Mouse (Mus musculus) heart, adult 9 months (tissue): ENCODE data around the gene Ager.

Experiments
- DNase-seq, 2 experiments: peaks; one replicate each; pipeline ENCODE4 v3.0.0; 2022; ENCODE audit warnings: low spot score in 2 of 2

Gene Ager

DNA sequence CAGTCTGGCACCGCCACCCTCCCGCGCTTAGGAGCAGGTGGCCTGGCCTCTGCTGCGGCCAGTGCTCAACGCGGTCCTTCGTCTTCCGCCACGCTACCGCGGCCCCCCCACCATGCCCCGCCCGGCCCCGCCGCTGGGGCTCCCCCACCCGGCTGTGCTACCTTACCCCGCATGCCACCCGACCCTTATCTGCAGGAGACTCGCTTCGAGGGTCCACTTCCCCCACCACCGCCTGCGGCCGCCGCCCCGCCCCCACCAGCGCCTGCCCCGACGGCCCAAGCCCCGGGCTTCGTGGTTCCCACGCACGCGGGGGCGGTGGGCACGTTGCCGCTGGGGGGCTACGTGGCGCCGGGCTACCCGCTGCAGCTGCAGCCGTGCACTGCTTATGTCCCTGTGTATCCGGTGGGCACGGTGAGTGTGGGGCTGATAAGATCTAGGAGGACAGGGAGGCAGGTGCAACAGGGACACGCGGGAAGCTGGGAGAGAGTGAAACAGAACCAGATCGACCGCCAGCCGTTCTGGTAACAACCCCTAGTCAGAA is 33.2 kb downstream of the Ager start:
- DNase-seq = no peak

DNA sequence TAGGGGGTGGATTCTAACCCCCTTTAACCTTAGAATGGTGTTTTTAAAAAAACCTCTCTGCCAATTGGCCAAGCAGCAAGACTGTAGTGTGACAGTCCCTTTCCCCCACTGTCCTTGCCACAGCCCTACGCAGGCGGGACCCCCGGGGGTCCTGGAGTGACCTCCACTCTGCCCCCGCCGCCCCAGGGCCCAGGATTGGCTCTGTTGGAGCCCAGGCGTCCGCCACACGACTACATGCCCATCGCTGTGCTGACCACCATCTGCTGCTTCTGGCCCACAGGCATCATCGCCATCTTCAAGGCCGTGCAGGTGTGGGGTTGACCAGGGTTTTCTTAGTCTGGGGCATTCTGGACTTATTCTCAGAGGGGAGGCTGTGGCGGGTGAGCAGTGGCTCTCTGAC is 34.0 kb downstream of the Ager start:
- no peak for DNase-seq

DNA sequence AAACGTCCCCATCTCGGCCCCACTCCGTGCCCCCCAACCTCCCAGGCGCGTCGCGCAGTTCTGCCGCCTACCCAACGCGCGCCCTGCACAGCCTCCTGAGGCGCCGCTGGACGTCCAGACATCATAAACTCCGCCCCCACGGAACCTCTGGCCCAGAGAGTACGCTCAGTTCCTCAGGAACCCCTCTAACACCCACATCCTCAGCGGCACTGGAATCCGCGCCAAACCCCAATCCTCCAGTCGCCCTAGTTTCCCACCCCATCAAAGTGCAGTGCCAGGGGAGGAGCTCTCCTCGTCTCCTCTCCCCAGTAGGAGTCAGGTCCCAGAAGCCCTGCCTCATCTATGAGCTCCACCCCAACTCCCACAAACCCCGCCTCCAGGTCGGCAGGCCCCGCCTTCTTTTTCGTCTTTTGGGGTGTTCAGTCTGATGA is 34.6 kb downstream of the Ager start:
- DNase-seq = peak; percentile 86 to 89

DNA sequence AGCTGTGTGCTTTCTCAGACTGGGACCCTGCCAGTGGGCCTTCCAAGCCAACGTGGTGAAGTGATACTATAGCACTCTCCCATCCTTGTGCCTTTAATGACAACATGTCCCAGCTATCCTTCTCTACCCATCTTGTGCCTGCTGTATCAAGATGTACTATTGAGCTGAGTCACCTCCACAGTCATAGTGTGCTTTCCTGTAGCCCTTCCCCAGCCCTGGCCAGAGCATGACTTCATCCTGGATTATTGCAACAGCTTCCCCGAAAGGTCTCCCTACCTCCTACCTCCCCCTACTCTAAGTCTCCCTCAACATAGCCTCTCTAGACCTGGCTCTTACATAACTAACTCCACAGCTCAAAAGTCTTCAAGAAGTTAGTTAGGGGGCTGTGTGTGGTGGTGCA is 38.0 kb downstream of the Ager start:
- no peak for DNase-seq

DNA sequence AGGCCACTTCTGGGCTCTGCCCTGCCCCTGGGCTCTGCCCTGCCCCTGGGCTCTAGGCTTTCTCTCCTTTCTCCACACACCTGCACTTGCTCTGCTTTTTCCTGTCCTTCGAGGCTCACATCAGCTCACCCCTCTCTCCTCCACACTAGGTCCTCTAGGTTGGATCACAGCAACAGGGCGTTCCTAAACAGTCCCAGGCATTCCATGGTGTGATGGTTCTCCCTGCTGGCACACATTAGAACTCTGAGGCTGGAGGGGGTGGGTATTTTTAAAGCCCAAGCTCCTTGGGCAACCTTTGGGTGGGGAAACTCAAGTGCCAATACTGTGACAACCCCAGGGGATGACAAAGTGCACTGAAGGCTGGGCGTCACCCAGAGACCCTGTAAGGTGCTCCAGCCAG is 39.8 kb downstream of the Ager start:
- no peak for DNase-seq

DNA sequence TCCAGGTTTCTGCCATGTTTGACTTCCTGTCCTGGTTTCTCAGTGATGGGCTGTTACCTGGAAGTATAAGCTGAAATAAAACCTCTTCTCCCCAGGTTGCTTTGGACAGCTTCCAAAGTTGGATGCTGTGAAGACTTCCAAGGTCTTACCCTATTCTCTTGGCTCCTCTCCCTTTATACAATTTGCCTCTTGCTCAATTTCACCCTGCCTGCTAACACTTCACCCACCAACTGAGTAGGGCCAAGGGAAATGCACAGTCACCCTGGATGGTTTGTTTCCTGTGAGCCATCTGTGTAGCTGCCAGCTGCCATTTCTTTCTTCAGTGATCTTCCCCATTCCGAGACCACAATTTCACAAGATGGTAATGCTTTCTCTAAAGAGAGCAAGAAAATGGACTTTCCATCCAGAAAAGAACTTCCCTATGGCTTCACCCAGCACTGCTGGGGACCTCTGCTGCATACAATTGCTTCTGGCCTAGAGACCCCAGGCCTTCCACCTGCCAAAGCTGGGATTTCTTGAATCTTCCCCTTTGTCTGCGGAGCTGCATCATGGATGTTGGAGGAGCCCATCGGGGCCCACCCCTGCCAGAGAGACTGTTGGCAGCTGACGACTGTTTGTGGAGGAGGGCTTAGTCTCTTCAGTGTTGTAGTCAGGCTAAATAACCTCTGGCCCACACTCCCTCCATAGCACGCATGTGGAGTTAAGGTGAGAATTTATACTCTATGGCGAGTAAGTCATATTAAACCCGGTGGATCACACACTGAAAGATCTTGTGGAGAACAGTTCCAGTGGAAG is 42.0 kb downstream of the Ager start:
- DNase-seq = no peak

DNA sequence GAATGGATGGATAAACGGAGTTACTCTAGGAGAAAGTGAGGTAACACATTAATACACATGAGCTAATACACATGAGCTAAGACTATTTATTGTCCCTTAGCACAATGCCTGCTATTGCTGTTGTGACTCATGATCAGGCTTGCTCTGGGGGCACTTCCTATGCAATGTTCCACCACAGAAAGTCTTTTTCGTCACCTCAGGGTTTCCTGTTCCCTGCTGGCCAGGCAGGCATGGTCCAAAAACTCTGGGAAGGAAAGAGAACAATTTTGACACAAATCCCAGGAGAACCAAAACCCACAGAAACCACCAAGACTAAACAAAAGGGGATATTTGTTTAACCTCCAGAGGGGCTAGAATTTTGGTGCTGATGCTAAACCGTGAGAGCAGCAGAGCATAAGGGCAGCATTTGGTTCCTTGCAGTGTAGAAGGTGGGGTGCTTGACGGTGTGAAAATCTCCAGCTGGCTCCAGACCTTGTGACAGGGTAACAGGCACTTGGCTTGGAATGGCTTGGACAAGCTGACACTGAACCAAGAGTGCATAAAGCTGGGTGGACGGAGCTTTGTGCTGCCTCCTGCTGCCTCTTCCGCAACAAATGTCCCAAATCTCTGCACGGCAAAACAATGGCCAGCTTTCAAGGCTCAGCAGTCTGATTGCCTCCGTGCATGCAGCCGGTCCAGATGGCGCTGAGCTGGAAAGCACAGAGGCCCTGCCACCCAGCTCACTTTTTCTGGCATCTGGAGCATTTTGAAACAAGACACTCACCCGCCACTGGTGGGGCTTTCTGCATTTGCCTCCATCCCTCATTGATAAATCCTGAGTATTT is 43.3 kb downstream of the Ager start:
- peak; percentile 78 to 79 for DNase-seq

DNA sequence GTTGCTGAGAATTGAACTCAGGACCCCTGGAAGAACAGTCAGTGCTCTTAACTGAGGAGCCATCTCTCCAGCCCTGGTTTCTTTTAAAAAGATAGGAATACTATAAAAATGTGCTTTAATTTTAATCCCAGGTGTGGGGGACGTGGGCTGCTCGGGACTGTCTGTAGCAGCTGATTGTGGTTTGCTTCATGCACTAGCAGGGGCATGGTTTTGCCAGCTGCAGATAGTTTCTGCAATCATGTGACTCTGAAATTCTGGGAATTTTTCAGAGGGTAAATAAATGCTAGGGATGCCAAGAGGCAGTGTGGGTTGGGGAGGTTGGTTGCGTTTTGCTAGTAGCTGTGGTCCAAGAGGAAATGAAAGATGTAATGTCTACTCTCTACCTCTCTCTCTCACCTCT is 44.3 kb downstream of the Ager start:
- DNase-seq = no peak

DNA sequence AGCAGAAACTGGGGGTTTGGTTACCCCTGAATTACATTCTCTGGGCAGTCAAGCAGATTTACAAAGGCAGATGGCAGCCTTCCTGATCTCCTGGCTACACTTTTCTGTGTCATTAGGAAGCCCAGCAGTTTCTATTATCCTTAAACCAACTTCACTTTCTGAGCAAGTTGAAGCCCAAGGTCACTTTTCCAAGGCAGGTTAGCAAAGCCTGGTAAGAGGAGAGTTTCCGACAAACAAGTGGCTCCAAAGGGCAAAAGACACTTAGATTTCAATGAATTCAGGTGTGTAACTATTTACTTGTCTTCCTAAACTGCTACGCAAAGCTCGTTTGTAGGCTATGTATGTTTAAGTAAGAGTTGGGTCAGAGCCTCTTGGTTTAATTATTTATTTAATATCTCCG is 45.7 kb downstream of the Ager start:
- DNase-seq = no peak

DNA sequence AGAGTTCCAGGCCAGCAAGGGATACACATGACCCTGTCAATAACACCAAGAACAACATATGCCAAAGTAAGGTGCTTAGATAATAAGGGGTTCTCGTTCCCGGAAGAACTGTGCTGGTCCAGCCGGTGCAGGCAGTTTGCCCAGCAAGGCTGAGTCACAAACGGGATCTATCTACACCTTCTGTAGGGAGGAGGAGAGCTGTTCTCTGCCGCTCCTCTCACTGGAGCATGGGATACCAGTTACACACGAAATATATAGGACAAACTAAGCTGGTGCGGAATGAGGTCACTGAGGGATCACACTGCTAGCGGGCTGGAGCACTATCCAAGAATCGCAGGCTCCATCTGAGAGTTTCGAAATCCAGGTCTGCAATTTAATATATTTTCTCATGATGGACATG is 46.3 kb downstream of the Ager start:
- DNase-seq = no peak

DNA sequence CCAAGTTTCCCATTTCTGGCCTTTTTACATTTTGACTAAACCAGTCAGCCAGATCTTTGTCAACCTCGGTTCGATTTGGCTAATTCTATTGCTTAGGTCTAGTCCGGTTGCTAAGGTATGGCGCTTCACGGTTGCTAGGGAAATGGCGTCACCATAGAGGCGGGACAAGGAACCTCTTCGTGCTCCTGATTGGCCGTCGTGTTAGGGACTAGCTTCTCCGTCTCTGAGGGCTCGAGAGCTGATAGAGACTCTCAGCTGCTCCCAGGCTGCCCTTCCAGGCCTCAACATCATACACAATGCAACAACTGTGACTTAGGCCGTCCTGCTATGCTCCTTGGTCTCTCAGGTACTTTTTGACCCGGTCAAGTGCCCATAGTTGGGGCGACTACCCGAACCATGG is 46.9 kb downstream of the Ager start, which contains the start of gene Fkbpl:
TSS of gene Fkbpl (plus strand) at position 157 of the 400 bp plus-strand sequence.
- DNase-seq = peak; percentile 96 to 97

DNA sequence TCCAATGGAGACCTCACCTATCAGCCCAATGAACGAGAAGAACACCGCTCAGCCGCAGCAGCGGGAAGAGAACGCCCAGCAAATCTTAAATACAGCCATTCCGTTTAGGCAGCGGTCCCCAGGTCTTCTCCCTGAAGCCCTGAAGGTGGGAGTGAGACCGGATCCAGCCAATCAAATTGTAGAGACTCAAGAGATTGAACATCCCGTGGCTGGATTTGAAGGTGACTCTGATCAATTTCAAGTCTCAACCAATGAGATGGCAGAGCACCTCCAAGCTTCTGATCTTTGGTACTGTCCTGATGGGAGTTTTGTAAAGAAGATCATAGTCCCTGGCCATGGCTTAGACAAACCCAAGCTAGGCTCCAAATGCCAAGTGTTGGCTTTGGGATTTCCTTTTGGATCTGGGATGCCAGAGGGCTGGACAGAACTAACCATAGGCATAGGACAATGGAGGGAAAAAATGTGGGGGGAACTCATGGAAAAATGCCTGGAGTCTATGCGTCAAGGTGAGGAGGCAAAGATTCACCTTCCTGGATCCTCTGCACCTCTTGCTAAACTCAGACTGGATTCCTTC is 47.7 kb downstream of the Ager start:
- DNase-seq = no peak

DNA sequence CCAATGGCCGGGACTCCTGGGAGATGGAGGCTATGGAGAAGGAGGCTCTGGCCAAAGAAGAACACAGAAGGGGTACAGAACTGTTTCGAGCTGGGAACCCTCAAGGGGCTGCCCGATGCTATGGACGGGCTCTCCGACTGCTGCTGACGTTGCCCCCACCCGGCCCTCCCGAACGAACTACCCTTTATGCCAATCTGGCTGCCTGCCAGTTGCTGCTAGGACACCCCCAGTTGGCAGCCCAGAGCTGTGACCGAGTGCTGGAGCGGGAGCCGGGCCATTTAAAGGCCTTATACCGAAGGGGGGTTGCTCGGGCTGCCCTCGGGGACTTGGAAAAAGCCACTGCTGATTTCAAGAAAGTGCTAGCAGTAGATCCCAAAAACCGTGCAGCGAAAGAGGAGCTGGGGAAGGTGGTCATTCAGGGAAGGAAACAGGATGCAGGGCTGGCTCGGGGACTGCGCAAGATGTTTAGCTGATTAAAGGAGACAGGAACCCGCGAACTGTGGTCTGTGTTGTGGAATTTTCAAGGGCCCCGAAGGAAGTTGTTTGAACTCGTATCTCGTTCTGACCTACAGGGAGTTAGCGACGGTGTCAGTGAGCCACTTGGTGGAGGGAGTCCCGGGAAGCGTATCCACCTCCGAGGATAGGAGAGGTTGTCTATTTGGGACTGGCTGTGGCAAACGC is 48.3 kb downstream of the Ager start:
- no peak for DNase-seq

DNA sequence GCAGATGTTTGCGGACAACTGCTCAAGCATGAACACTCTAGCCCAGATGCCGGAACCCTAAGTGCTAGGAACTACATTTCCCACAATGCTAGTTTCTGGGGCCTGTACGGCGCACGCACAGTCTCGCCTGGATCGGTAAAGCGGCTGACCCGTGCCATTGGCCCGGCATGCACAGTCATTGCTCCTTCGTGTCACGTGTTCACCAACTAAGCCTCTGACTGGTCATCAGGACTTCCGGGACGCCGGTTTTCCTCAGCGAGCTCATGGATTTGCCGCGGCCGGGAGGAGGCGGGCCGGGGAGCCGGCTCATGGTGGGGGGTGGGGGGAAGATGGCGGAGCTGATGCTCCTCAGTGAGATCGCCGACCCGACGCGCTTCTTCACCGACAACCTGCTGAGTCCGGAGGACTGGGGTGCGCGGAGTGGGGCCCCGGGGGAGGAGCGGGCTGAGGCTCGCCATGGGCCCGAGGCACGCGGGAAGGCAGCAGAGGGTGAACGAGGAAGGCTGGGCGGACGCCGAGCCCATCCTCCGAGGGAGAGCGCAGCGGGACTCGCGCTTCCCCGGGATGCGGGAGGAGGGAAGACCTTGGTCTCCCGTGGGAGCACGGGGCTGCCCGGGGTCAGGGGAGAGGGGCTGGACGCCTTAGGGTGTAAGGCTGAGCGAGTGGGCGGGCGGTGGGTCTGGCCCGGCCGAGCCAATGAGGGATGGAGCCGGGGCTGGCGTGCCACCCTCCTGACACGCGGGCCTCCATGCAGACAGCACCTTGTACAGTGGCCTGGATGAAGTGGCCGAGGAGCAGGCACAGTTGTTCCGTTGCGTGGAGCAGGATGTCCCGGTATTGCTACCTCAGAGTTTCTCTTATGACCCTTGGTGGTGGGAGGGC is 49.5 kb downstream of the Ager start, which contains the start of gene Atf6b:
TSS of gene Atf6b (plus strand) at position 241 of the 882 bp plus-strand sequence.
- DNase-seq = peak; percentile 97 to 99

DNA sequence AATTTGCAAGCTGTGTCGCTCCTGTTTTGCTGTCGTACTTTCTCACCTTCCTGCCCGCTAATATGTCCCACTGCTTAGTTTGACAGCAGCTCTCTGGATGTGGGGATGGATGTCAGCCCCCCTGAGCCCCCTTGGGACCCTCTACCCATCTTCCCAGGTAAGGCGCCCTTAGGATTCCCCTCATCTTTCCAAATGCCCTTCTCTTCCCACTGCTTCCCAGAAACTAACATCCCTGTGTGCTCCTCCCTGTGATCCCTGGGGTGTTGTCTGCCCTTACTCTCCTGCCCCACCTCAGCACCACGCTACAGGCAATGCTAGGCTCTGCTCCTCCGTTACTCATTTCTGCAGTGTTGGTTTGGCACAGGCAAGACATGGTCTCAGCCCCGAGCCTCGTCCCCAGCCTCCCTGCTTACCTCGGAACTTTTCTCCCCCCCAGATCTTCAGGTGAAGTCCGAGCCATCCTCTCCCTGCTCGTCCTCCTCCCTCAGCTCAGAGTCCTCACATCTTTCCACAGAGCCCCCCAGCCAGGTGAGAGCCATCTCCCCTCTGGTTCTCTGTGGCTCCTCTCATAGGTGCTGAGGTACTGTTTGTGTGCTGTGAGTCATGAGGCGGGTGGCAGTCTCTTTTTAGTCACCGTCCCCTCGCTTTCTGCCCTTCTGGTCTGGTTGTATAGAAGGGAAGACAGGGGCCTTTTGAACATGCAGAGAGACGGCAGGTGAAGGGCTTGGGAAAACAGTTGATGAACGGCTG is 50.7 kb downstream of the Ager start:
- no peak for DNase-seq

DNA sequence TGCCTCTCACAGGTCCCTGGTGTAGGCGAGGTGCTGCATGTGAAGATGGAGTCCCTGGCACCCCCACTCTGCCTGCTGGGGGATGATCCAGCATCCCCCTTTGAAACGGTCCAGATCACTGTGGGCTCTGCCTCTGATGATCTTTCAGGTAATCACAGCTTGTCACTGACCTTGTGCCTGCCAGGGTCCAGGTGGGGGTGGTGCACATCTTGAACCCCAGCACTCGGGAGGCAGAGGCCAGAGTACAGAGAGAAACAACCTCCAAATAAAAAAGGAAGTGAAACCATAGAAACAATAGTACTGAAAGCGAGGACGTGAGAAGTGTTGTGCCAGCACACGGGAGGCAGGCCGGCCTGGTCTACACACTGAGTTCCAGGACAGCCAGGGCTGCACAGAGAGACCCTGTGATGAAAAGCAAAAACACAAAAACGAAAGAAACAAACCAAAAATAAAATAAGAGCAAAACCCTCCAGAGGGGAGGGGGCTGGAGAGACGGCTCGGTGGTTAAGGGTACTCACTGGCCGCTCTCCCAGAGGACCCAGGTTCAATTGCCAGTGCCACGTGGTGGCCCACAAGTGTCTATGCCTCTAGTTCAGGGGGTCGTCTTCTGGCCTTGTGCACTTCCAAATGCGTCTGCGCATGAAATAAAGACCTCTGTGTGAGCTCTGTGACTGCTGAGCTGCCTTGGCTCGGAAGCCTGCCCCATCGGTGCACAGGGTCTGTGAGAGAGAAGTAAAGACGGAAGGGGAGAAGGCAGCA is 51.6 kb downstream of the Ager start:
- DNase-seq = no peak
